Mouse (Mus musculus) limb, embryonic 11.5 days (tissue): ENCODE data around the gene Gsdme. TPM values are rescaled to one million over a fixed set of nuclear protein-coding genes. Genes with fewer than 3 reads are reported as not detected.

ENCODE experiments used
- ATAC-seq: fragments of 200-750 bp; cut with Nextera tagmentation; 2 replicates; pipeline ENCODE4 v1.8.0; 2017; ENCODE audit warnings: low read depth; ENCODE audit not compliant: insufficient number of reproducible peaks, low FRiP score, low TSS enrichment
- DNase-seq: peaks from one replicate; pipeline ENCODE4 v3.0.0-alpha.2; 2015; ENCODE audit warnings: low spot score
- H3K27ac ChIP-seq: fragments of 300-500 bp; sonication (generic); replicated peaks from 2 replicates; pipeline ENCODE4 v1.5.1; 2014; ENCODE audit warnings: low read depth, mild to moderate bottlenecking, low read length
- H3K27me3 ChIP-seq: fragments of 300-500 bp; sonication (generic); 2 replicates; pipeline ENCODE4 v1.6.1; 2014; ENCODE audit warnings: mild to moderate bottlenecking, low read length, mixed read lengths; ENCODE audit not compliant: control insufficient read depth, insufficient read depth
- H3K36me3 ChIP-seq: fragments of 300-500 bp; sonication (generic); 2 replicates; pipeline ENCODE4 v1.6.1; 2014; ENCODE audit warnings: mild to moderate bottlenecking, low read length, moderate library complexity, mixed read lengths; ENCODE audit not compliant: control insufficient read depth, insufficient read depth
- H3K4me1 ChIP-seq: fragments of 300-500 bp; sonication (generic); 2 replicates; pipeline ENCODE4 v1.6.1; 2014; ENCODE audit warnings: low read length, mixed read lengths; ENCODE audit not compliant: control insufficient read depth, insufficient read depth
- H3K4me2 ChIP-seq: fragments of 300-500 bp; sonication (generic); 2 replicates; pipeline ENCODE4 v1.6.1; 2014; ENCODE audit warnings: low read depth, mild to moderate bottlenecking, moderate library complexity; ENCODE audit not compliant: severe bottlenecking
- H3K4me3 ChIP-seq: fragments of 300-500 bp; sonication (generic); 2 replicates; pipeline ENCODE4 v1.5.1; 2014; ENCODE audit warnings: low read depth, low read length
- H3K9ac ChIP-seq: fragments of 300-500 bp; sonication (generic); 2 replicates; pipeline ENCODE4 v1.6.1; 2014; ENCODE audit warnings: mild to moderate bottlenecking, low read length
- H3K9me3 ChIP-seq: fragments of 300-500 bp; sonication (generic); 2 replicates; pipeline ENCODE4 v1.6.1; 2016; ENCODE audit warnings: low read length; ENCODE audit not compliant: control insufficient read depth
- WGBS: fragments of 180-500 bp; shearing (Covaris S2); extraction: QIAGEN DNeasy Blood & Tissue Kit; methylation state at CpG from one replicate; pipeline ENCODE4 v1.1.7; 2014; 5-methylcytosine and 5-hydroxymethylcytosine counted together
- polyA plus RNA-seq: library from polyadenylated mRNA; unstranded; fragments of >200 nt; fragmentation: Nextera tagmentation; extraction: Ambion mirVana; gene quantifications from 2 replicates; pipeline ENCODE4 v1.2.1, GENCODE M21; 2014

Gene Gsdme
- polyA plus RNA-seq, 1 experiment from 2014 or later: 43.1 TPM

DNA sequence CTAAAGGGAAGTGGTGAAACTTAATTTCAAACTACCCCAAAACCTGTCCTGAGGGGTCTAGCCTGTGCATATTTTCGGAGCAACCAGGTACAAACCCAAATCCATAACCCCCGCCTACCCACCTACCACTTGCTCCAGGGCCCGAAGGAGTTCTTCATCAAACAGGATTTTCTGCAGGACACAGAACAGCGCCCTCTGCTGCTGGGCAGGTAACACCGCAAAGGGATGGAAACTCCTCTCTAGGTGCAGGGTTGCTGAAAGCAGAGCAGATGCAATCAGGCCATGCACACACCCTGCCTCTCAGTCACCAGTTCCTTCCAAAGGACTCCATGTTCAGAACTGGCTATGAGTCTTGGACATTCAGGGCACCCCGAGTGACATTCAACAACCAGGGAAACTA, 42.8 kb downstream of the Gsdme start:
- Histone ChIP-seq H3K9ac (no peak overlapping the region), H3K36me3 (no peaks in the 10 kb centered on the region), H3K9me3 (no peaks in the 10 kb centered on the region), H3K27ac (no peak overlapping the region), H3K4me2 (no peak overlapping the region), H3K4me1 (peaks cover 3% of the 10 kb centered on the region; the same call in 1 of the 2 replicates), H3K4me3 (no peak overlapping the region), H3K27me3 (no peaks in the 10 kb centered on the region)
- WGBS: 58% methylated on average over 6 of the region's 6 CpGs
- ATAC-seq: no peak
- peak; percentile 51 for DNase-seq

DNA sequence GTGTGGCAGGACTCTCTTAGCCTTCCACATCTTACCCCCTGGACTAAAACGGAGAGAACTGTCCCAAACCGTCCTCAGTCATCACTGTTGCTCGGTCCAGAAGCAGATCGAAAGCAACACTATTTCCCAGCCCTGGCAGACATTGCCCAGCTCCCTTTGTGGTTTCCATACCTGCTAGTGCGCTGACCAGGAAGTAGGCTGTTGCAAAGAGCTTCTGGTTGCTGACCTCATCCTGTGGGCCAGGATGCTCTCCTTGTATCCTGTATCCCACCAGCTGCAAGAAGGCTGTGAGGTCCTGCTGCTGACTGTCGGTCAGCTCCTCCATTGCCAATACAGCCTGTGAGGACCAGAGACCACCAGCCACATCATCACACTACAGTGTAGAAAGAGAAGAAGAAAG, 44.6 kb downstream of the Gsdme start:
- H3K4me2 ChIP-seq: no peak overlapping the region
- DNase-seq (no peak), ATAC-seq (no peak)
- H3K4me3 ChIP-seq: no peak overlapping the region
- peaks cover 3% of the 10 kb centered on the region; the same call in 1 of the 2 replicates for H3K4me1 ChIP-seq
- H3K27ac ChIP-seq: no peak overlapping the region
- H3K9ac ChIP-seq: no peak overlapping the region
- no peaks in the 10 kb centered on the region for H3K36me3 ChIP-seq
- 87% methylated on average over 6 of the region's 6 CpGs for WGBS
- no peaks in the 10 kb centered on the region for H3K27me3 ChIP-seq
- H3K9me3 ChIP-seq: no peaks in the 10 kb centered on the region

GRCm38 (mm10) chr6:50218628-50219027, 45.0 kb downstream of the Gsdme start:
- H3K9me3 ChIP-seq: no peaks in the 10 kb centered on the region
- no peak overlapping the region for H3K4me3 ChIP-seq
- 50% methylated on average over 3 of the region's 3 CpGs for WGBS
- no peak overlapping the region for H3K27ac ChIP-seq
- H3K4me2 ChIP-seq: no peak overlapping the region
- no peak overlapping the region for H3K9ac ChIP-seq
- H3K4me1 ChIP-seq: peaks cover 3% of the 10 kb centered on the region; the same call in 1 of the 2 replicates
- no peak for ATAC-seq
- H3K27me3 ChIP-seq: no peaks in the 10 kb centered on the region
- no peak for DNase-seq
- no peaks in the 10 kb centered on the region for H3K36me3 ChIP-seq

- Histone ChIP-seq H3K9ac (no peak overlapping the region), H3K4me3 (no peak overlapping the region), H3K36me3 (no peaks in the 10 kb centered on the region), H3K27ac (no peak overlapping the region), H3K9me3 (no peaks in the 10 kb centered on the region), H3K27me3 (no peaks in the 10 kb centered on the region), H3K4me2 (no peak overlapping the region), H3K4me1 (peaks cover 3% of the 10 kb centered on the region; the same call in 1 of the 2 replicates)
- no peak for DNase-seq
- 88% methylated on average over 4 of the region's 4 CpGs for WGBS
- no peak for ATAC-seq
Observed at GRCm38 (mm10) chr6:50215986-50216385, 47.7 kb downstream of the Gsdme start.

DNA sequence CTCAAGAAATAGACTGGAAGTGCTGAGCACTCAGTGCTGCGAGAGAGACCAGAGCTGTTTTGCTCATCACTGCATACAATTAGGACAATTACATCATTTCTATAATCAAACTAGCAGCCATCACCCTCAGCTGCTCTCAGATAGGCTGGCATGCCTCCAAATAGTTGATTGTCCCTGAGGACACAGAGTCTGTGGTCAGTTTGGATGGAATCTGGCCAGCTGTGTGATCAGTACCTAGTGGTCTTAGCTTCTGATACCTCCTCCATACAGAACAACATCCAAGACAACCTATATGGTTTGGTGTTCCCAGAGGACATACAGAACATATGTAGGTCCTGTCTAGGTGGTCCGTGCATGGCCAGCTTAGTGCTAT, 48.3 kb downstream of the Gsdme start:
- WGBS: 85% methylated on average over 2 of the region's 2 CpGs
- ATAC-seq (no peak), DNase-seq (no peak)
- Histone ChIP-seq H3K9me3 (no peaks in the 10 kb centered on the region), H3K4me2 (no peak overlapping the region), H3K27ac (no peak overlapping the region), H3K36me3 (no peaks in the 10 kb centered on the region), H3K9ac (no peak overlapping the region), H3K27me3 (no peaks in the 10 kb centered on the region), H3K4me3 (no peak overlapping the region), H3K4me1 (peaks cover 3% of the 10 kb centered on the region; the same call in 1 of the 2 replicates)

- H3K9ac ChIP-seq: no peak overlapping the region
- H3K4me3 ChIP-seq: no peak overlapping the region
- H3K4me2 ChIP-seq: no peak overlapping the region
- H3K4me1 ChIP-seq: peaks cover 3% of the 10 kb centered on the region; the same call in 1 of the 2 replicates
- no peak for ATAC-seq
- H3K27me3 ChIP-seq: no peaks in the 10 kb centered on the region
- H3K27ac ChIP-seq: no peak overlapping the region
- no peaks in the 10 kb centered on the region for H3K36me3 ChIP-seq
- WGBS: 75% methylated on average over 2 of the region's 2 CpGs
- no peaks in the 10 kb centered on the region for H3K9me3 ChIP-seq
- no peak for DNase-seq
Observed at GRCm38 (mm10) chr6:50214711-50215372, 48.8 kb downstream of the Gsdme start.

- H3K9me3 ChIP-seq: no peaks in the 10 kb centered on the region
- no peak overlapping the region for H3K27ac ChIP-seq
- WGBS: 86% methylated on average over 4 of the region's 4 CpGs
- no peak overlapping the region for H3K4me2 ChIP-seq
- no peaks in the 10 kb centered on the region for H3K27me3 ChIP-seq
- no peaks in the 10 kb centered on the region; the same call in 1 of the 2 replicates for H3K36me3 ChIP-seq
- H3K4me3 ChIP-seq: no peak overlapping the region
- H3K9ac ChIP-seq: no peak overlapping the region
- DNase-seq (no peak), ATAC-seq (no peak)
- no peaks in the 10 kb centered on the region for H3K4me1 ChIP-seq
Observed at GRCm38 (mm10) chr6:50205093-50205492, 58.6 kb downstream of the Gsdme start.

DNA sequence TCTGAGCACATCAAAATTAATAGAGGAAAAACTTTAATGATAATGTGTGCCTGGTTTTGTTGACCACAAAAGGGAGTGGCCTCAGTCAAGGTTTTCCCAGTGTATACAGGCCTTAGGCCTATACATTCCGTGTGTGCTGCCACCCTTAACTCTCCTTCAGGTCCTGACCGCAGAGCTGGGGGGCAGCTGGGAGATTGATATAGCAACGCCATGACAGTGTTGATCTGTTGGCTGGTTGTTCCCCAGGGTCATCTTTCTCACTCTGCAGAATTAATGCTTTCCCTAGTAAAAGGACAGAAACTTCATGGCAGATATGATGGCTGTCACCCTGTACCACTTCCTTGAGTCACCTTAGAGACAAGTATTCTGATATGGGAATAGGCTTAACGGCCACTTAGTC, 59.3 kb downstream of the Gsdme start:
- Histone ChIP-seq H3K9me3 (no peaks in the 10 kb centered on the region), H3K4me2 (no peak overlapping the region), H3K4me1 (no peaks in the 10 kb centered on the region), H3K27ac (no peak overlapping the region), H3K27me3 (no peaks in the 10 kb centered on the region), H3K36me3 (no peaks in the 10 kb centered on the region; the same call in 1 of the 2 replicates), H3K4me3 (no peak overlapping the region), H3K9ac (no peak overlapping the region)
- WGBS: 86% methylated on average over 4 of the region's 4 CpGs
- ATAC-seq: no peak
- DNase-seq: no peak

- H3K4me2 ChIP-seq: no peak overlapping the region
- no peak for ATAC-seq
- no peak overlapping the region for H3K4me3 ChIP-seq
- DNase-seq: no peak
- 87% methylated on average over 5 of the region's 5 CpGs for WGBS
- no peaks in the 10 kb centered on the region for H3K9me3 ChIP-seq
- no peak overlapping the region for H3K9ac ChIP-seq
- no peak overlapping the region for H3K27ac ChIP-seq
- no peaks in the 10 kb centered on the region for H3K27me3 ChIP-seq
- no peaks in the 10 kb centered on the region for H3K4me1 ChIP-seq
- peaks cover 2% of the 10 kb centered on the region; the same call in 1 of the 2 replicates for H3K36me3 ChIP-seq
Observed at GRCm38 (mm10) chr6:50193851-50194250, 69.8 kb downstream of the Gsdme start.
